Mouse (Mus musculus): ENCODE measurements around the gene Mroh7. TPM values are rescaled to one million over a fixed set of nuclear protein-coding genes. Genes with fewer than 3 reads are reported as not detected.

Gene Mroh7
- polyA plus RNA-seq, 1 experiment: 17.2 TPM

GRCm38 (mm10) chr4:106678442-106679118, 52.1 kb downstream of the Mroh7 start, which contains the start of gene Ttc4:
TSS of gene Ttc4 (minus strand) at chr4:106678944.
- TF ChIP-seq CTCF (IDR thresholded peaks at IDR 0.05; ENCODE audit: extremely low read depth, insufficient read length, insufficient replicate concordance, low read depth, low read length) (no peak), POLR2A (IDR thresholded peaks at IDR 0.05; ENCODE audit: low read depth, low read length) (peak; percentile 83)
- Histone ChIP-seq H3K27me3 (ENCODE audit: control insufficient read depth, insufficient read depth, low read length) (no peaks in the 10 kb centered on the region), H3K36me3 (ENCODE audit: control insufficient read depth, insufficient read depth, low read length) (peaks cover 26% of the 10 kb centered on the region), H3K4me3 (ENCODE audit: low read depth, low read length) (peak within 1 kb of the TSS; percentile 79), H3K4me1 (ENCODE audit: control insufficient read depth, insufficient read depth, insufficient read length, low read length) (no peaks in the 10 kb centered on the region), H3K27ac (ENCODE audit: insufficient read depth, low read depth, low read length) (peak within 1 kb of the TSS; percentile 2; the same call in 1 of the 2 replicates)
- under 1% methylated on average over 43 of the region's 43 CpGs for WGBS

DNA sequence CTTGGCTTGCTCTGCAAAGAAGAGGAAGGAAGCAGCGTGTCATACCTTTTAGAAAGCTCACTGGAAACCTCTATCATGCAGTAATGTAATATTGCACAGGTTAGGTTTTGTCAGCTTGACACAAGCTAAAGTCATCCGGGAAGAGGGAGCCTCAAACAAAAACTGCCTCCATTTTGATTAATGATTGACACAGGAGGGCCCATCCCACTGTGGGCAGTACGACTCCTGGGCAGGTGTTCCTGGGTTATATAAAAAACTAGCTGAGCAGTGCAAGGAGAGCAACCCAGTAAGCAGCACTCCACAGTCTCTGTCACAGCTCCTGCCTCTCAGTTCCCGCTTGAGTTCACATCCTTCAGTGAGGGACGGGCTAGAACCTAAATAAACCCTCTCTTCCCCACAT, 54.0 kb downstream of the Mroh7 start:
- 56% methylated on average over 5 of the region's 5 CpGs for WGBS
- Histone ChIP-seq H3K27me3 (ENCODE audit: control insufficient read depth, insufficient read depth, low read length) (no peaks in the 10 kb centered on the region), H3K27ac (ENCODE audit: insufficient read depth, low read depth, low read length) (no peak overlapping the region), H3K4me1 (ENCODE audit: control insufficient read depth, insufficient read depth, insufficient read length, low read length) (no peaks in the 10 kb centered on the region), H3K36me3 (ENCODE audit: control insufficient read depth, insufficient read depth, low read length) (peaks cover 38% of the 10 kb centered on the region), H3K4me3 (ENCODE audit: low read depth, low read length) (no peak overlapping the region)
- TF ChIP-seq POLR2A (IDR thresholded peaks at IDR 0.05; ENCODE audit: low read depth, low read length) (no peak; the same call in 1 of the 2 replicates), CTCF (IDR thresholded peaks at IDR 0.05; ENCODE audit: extremely low read depth, insufficient read length, insufficient replicate concordance, low read depth, low read length) (no peak)

GRCm38 (mm10) chr4:106666546-106666945, 64.2 kb downstream of the Mroh7 start:
- Histone ChIP-seq H3K4me1 (ENCODE audit: control insufficient read depth, insufficient read depth, insufficient read length, low read length) (no peaks in the 10 kb centered on the region), H3K4me3 (ENCODE audit: low read depth, low read length) (no peak overlapping the region), H3K27ac (ENCODE audit: insufficient read depth, low read depth, low read length) (no peak overlapping the region), H3K36me3 (ENCODE audit: control insufficient read depth, insufficient read depth, low read length) (peaks cover 87% of the 10 kb centered on the region), H3K27me3 (ENCODE audit: control insufficient read depth, insufficient read depth, low read length) (no peaks in the 10 kb centered on the region)
- 100% methylated on average over 2 of the region's 2 CpGs for WGBS
- no peak for TF ChIP-seq POLR2A (IDR thresholded peaks at IDR 0.05; ENCODE audit: low read depth, low read length)
- no peak for TF ChIP-seq CTCF (IDR thresholded peaks at IDR 0.05; ENCODE audit: extremely low read depth, insufficient read length, insufficient replicate concordance, low read depth, low read length)

DNA sequence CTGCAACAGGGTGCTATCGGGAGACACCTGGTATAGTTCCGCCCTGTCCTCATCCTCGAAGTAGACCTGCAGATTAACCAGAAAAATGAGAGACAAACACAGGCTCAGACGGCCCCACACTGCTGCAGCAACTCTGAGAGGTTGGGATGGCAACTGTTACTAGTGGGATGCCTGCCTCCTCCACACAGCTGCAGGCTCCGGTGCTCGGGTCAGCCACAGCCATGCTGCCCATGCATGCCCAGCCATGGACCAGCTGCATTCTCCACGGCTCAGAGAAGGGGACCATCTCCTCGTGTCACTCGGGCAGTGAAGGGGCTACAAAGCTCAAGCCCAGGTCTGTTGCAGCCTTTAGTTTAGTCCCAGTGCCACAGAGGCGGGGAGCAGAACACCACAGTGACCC, 65.1 kb downstream of the Mroh7 start:
- Histone ChIP-seq H3K27ac (ENCODE audit: insufficient read depth, low read depth, low read length) (no peak overlapping the region), H3K36me3 (ENCODE audit: control insufficient read depth, insufficient read depth, low read length) (peaks cover 87% of the 10 kb centered on the region), H3K27me3 (ENCODE audit: control insufficient read depth, insufficient read depth, low read length) (no peaks in the 10 kb centered on the region), H3K4me3 (ENCODE audit: low read depth, low read length) (no peak overlapping the region), H3K4me1 (ENCODE audit: control insufficient read depth, insufficient read depth, insufficient read length, low read length) (no peaks in the 10 kb centered on the region)
- no peak for TF ChIP-seq POLR2A (IDR thresholded peaks at IDR 0.05; ENCODE audit: low read depth, low read length)
- no peak for TF ChIP-seq CTCF (IDR thresholded peaks at IDR 0.05; ENCODE audit: extremely low read depth, insufficient read length, insufficient replicate concordance, low read depth, low read length)
- WGBS: 90% methylated on average over 10 of the region's 10 CpGs

- Histone ChIP-seq H3K4me3 (ENCODE audit: low read depth, low read length) (no peak overlapping the region), H3K36me3 (ENCODE audit: control insufficient read depth, insufficient read depth, low read length) (peaks cover 85% of the 10 kb centered on the region), H3K27ac (ENCODE audit: insufficient read depth, low read depth, low read length) (no peak overlapping the region), H3K4me1 (ENCODE audit: control insufficient read depth, insufficient read depth, insufficient read length, low read length) (no peaks in the 10 kb centered on the region), H3K27me3 (ENCODE audit: control insufficient read depth, insufficient read depth, low read length) (no peaks in the 10 kb centered on the region)
- 90% methylated on average over 2 of the region's 2 CpGs for WGBS
- TF ChIP-seq CTCF (IDR thresholded peaks at IDR 0.05; ENCODE audit: extremely low read depth, insufficient read length, insufficient replicate concordance, low read depth, low read length) (no peak), POLR2A (IDR thresholded peaks at IDR 0.05; ENCODE audit: low read depth, low read length) (no peak)
Measured at GRCm38 (mm10) chr4:106665269-106665668, 65.5 kb downstream of the Mroh7 start.

DNA sequence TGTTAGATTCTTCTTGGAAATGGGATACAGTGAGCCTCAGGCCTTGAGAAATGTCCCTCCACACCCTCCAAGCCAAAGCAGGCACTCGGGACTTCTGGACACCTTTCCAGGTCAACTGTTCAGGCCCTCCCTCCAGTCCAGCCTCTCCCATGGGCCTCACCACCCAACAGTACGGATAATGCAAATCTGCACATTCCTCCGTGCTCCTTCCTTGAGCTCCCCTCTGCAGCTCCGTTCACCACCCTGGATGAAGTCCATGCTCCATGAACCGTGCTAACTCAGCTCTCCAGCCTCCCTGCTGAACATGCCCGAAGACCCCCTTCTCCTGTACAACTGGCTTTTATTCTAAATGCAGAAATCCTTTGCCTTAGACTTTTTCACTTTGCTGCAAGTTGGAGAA, 66.0 kb downstream of the Mroh7 start:
- Histone ChIP-seq H3K27ac (ENCODE audit: insufficient read depth, low read depth, low read length) (no peak overlapping the region), H3K36me3 (ENCODE audit: control insufficient read depth, insufficient read depth, low read length) (peaks cover 85% of the 10 kb centered on the region), H3K27me3 (ENCODE audit: control insufficient read depth, insufficient read depth, low read length) (no peaks in the 10 kb centered on the region), H3K4me1 (ENCODE audit: control insufficient read depth, insufficient read depth, insufficient read length, low read length) (no peaks in the 10 kb centered on the region), H3K4me3 (ENCODE audit: low read depth, low read length) (no peak overlapping the region)
- WGBS: 94% methylated on average over 6 of the region's 6 CpGs
- no peak for TF ChIP-seq CTCF (IDR thresholded peaks at IDR 0.05; ENCODE audit: extremely low read depth, insufficient read length, insufficient replicate concordance, low read depth, low read length)
- no peak for TF ChIP-seq POLR2A (IDR thresholded peaks at IDR 0.05; ENCODE audit: low read depth, low read length)

DNA sequence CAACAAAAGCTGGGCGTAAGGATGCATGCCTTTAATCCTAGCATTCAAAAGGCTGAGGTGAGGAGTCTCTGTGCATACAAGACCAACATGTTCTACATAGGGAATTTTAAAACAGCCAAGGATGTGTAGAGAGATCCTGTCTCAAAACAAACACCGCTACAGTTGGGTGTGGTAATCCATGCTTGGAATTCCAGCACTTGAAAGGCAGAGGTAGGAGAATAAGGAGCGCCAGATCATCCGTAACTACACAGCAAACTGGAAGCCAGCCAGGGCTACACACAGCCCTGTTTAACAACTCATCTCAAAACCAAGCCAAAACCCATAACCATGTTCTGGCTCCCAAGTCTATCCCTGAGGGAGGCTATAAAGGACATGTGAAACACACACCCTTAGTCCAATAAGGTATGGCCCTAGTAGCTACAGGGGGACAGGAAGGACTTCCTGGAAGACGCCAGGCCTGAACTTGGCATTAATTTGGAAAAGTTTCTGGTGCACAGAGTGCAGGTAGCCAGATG, 66.7 kb downstream of the Mroh7 start:
- Histone ChIP-seq H3K36me3 (ENCODE audit: control insufficient read depth, insufficient read depth, low read length) (peaks cover 81% of the 10 kb centered on the region), H3K27me3 (ENCODE audit: control insufficient read depth, insufficient read depth, low read length) (no peaks in the 10 kb centered on the region), H3K27ac (ENCODE audit: insufficient read depth, low read depth, low read length) (no peak overlapping the region), H3K4me1 (ENCODE audit: control insufficient read depth, insufficient read depth, insufficient read length, low read length) (no peaks in the 10 kb centered on the region), H3K4me3 (ENCODE audit: low read depth, low read length) (no peak overlapping the region)
- 81% methylated on average over 5 of the region's 5 CpGs for WGBS
- TF ChIP-seq CTCF (IDR thresholded peaks at IDR 0.05; ENCODE audit: extremely low read depth, insufficient read length, insufficient replicate concordance, low read depth, low read length): no peak
- TF ChIP-seq POLR2A (IDR thresholded peaks at IDR 0.05; ENCODE audit: low read depth, low read length): no peak
